Mouse (Mus musculus) urinary bladder, adult 18-20 months (tissue): ENCODE measurements around the gene Prickle4.
A peak's percentile ranks its signal among the peaks of the same experiment; 100 is the strongest.

ENCODE experiments used
- DNase-seq, 2 experiments: peaks; one replicate each; pipeline ENCODE4 v3.0.0; 2022; ENCODE audit warnings: low spot score in 2 of 2, mixed read lengths in 2 of 2

The Prickle4 gene

GRCm38 (mm10) chr17:47706196-47706595 lies 11.7 kb upstream of the Prickle4 start:
- DNase-seq, result no peak

- DNase-seq, result no peak
Measured at GRCm38 (mm10) chr17:47704692-47705091, 10.2 kb upstream of the Prickle4 start.

GRCm38 (mm10) chr17:47703556-47703955 lies 9.0 kb upstream of the Prickle4 start:
- DNase-seq, result no peak

GRCm38 (mm10) chr17:47702548-47703345 lies 8.2 kb upstream of the Prickle4 start:
- no peak for DNase-seq

- no peak for DNase-seq
Measured at GRCm38 (mm10) chr17:47701793-47702192, 7.3 kb upstream of the Prickle4 start.

GRCm38 (mm10) chr17:47699055-47699454 lies 4.5 kb upstream of the Prickle4 start:
- DNase-seq, result no peak

- no peak for DNase-seq
Measured at GRCm38 (mm10) chr17:47698156-47698555, 3.6 kb upstream of the Prickle4 start.

GRCm38 (mm10) chr17:47695337-47695710 lies 788 bp upstream of the Prickle4 start:
- no peak for DNase-seq

GRCm38 (mm10) chr17:47694442-47694502 lies 264 bp downstream of the Prickle4 start, which contains the start of gene Gm21981:
Gm21981 (minus strand) TSS chr17:47694455.
- no peak for DNase-seq

GRCm38 (mm10) chr17:47693671-47694441 lies 680 bp downstream of the Prickle4 start:
- no peak for DNase-seq

- DNase-seq, result no peak
Measured at GRCm38 (mm10) chr17:47691650-47692049, 2.9 kb downstream of the Prickle4 start.

- DNase-seq, result no peak
Measured at GRCm38 (mm10) chr17:47689894-47690293, 4.6 kb downstream of the Prickle4 start.

GRCm38 (mm10) chr17:47688608-47689575 lies 5.6 kb downstream of the Prickle4 start, which contains the start of gene Frs3:
Frs3 (plus strand) TSS chr17:47689030.
- DNase-seq, result peak; percentile 37 to 56

GRCm38 (mm10) chr17:47688344-47688607 lies 6.3 kb downstream of the Prickle4 start, which contains the start of gene Tomm6:
Tomm6 (minus strand) TSS chr17:47688386.
- DNase-seq, result no peak

- DNase-seq, result peak; percentile 89 to 92
Measured at GRCm38 (mm10) chr17:47687409-47688343, 6.9 kb downstream of the Prickle4 start.

- DNase-seq, result no peak
Measured at GRCm38 (mm10) chr17:47682836-47683235, 11.7 kb downstream of the Prickle4 start.

GRCm38 (mm10) chr17:47678702-47679101 lies 15.8 kb downstream of the Prickle4 start:
- no peak for DNase-seq

- DNase-seq, result no peak
Measured at GRCm38 (mm10) chr17:47678238-47678637, 16.3 kb downstream of the Prickle4 start.

- peak; percentile 42 to 58 for DNase-seq
Measured at GRCm38 (mm10) chr17:47676581-47676980, 18.0 kb downstream of the Prickle4 start.

- DNase-seq, result peak; percentile 42 to 53
Measured at GRCm38 (mm10) chr17:47672311-47673111, 22.0 kb downstream of the Prickle4 start.

GRCm38 (mm10) chr17:47671988-47672310 lies 22.6 kb downstream of the Prickle4 start:
- no peak for DNase-seq
